Mouse (Mus musculus): ENCODE measurements at regions not wholly inside any gene's neighbourhood (a gene's known extent, or its start where the extent isn't known, plus 50 kb on each side); places are given as distances from the start of the nearest gene placed in this dataset.

- TF ChIP-seq E2F4 (IDR thresholded peaks at IDR 0.05; ENCODE audit: insufficient read depth) (no peak), POLR2A (IDR thresholded peaks at IDR 0.05; ENCODE audit: insufficient read length, low read depth) (no peak)
Observed at GRCm38 (mm10) chr2:17189169-17189568, 542.1 kb downstream of the Nebl start.

All from myocyte (in vitro differentiated cells).